Mouse (Mus musculus) testis, adult 2 months (tissue): Measurements from ENCODE around the gene Izumo4.

Experiments
- CTCF ChIP-seq: fragments of 200-500 bp; IDR thresholded peaks from 2 replicates; pipeline ENCODE4 v1.5.1; 2012; ENCODE audit warnings: low read depth, mild to moderate bottlenecking, inconsistent platforms, low read length, moderate library complexity; ENCODE audit not compliant: control insufficient read depth, insufficient read depth, insufficient replicate concordance
- POLR2A ChIP-seq: fragments of 200-500 bp; IDR thresholded peaks from 2 replicates; pipeline ENCODE4 v1.6.1; 2012; ENCODE audit warnings: low read depth, mild to moderate bottlenecking, inconsistent platforms, low read length, moderate library complexity; ENCODE audit not compliant: control insufficient read depth

GRCm38 (mm10) chr10:80671936-80672690, 29.9 kb upstream of the Izumo4 start:
- no peak for TF ChIP-seq POLR2A
- TF ChIP-seq CTCF: no peak
